Mouse (Mus musculus): ENCODE results near the gene Rad54l2. TPM values are rescaled to one million over a fixed set of nuclear protein-coding genes. Genes with fewer than 3 reads are reported as not detected.

Gene Rad54l2
- polyA plus RNA-seq, 1 experiment from 2014 or later, result 2.5 TPM

- no peaks in the 10 kb centered on the region for H3K9me3 ChIP-seq (ENCODE audit: low read length)
- WGBS, result 81% methylated on average over 1 of the region's 1 CpGs
- DNase-seq (ENCODE audit: low spot score) (no peak), ATAC-seq (no peak)
- H3K4me2 ChIP-seq (replicated peaks; ENCODE audit: low read depth, low read length), result no peak overlapping the region
- TF ChIP-seq CTCF (IDR thresholded peaks at IDR 0.05) (no peak), EP300 (IDR thresholded peaks at IDR 0.05) (no peak)
- H3K9ac ChIP-seq (replicated peaks; ENCODE audit: low read depth), result no peak overlapping the region
- no peak overlapping the region for H3K4me3 ChIP-seq (ENCODE audit: low read depth, low read length)
- no peak overlapping the region for H3K27ac ChIP-seq (ENCODE audit: low read length)
- H3K27me3 ChIP-seq (replicated peaks; ENCODE audit: insufficient read depth, low read length), result peaks cover 9% of the 10 kb centered on the region
- H3K36me3 ChIP-seq (ENCODE audit: insufficient read depth, low read length), result peaks cover 19% of the 10 kb centered on the region
- H3K4me1 ChIP-seq (ENCODE audit: insufficient read depth, low read depth, low read length), result 0 out of 2 replicates have a peak, but pooled peaks cover 5% of the 10 kb centered on the region
Observed at GRCm38 (mm10) chr9:106659935-106660334, 129.1 kb downstream of the Rad54l2 start.

DNA sequence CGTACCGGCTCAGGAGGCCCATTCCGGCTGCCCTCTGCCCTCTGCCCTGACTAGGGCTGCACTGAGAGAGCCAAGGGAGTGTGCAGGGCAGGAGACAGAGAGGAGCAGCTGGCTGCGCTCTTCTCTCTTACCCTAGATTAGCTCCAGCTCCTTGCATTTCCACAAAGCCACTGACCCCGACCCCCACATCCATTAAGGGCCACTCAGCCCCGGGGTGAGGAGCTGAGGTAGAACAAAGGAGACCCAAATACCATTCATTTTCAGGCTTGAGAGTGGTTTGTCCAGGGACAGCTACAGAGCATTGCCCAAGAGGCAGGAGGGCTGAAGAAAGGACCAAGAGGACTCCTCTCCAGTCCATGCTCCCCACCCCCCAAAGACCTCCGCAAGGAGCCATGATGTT, 129.6 kb downstream of the Rad54l2 start:
- 68% methylated on average over 7 of the region's 7 CpGs for WGBS
- no peak overlapping the region for H3K9ac ChIP-seq (replicated peaks; ENCODE audit: low read depth)
- no peak overlapping the region for H3K4me3 ChIP-seq (ENCODE audit: low read depth, low read length)
- H3K36me3 ChIP-seq (ENCODE audit: insufficient read depth, low read length), result peaks cover 19% of the 10 kb centered on the region
- H3K4me1 ChIP-seq (ENCODE audit: insufficient read depth, low read depth, low read length), result 0 out of 2 replicates have a peak, but pooled peaks cover 5% of the 10 kb centered on the region
- H3K4me2 ChIP-seq (replicated peaks; ENCODE audit: low read depth, low read length), result no peak overlapping the region
- H3K27ac ChIP-seq (ENCODE audit: low read length), result no peak overlapping the region
- H3K9me3 ChIP-seq (ENCODE audit: low read length), result no peaks in the 10 kb centered on the region
- ATAC-seq (no peak), DNase-seq (ENCODE audit: low spot score) (no peak)
- peaks cover 9% of the 10 kb centered on the region for H3K27me3 ChIP-seq (replicated peaks; ENCODE audit: insufficient read depth, low read length)
- TF ChIP-seq CTCF (IDR thresholded peaks at IDR 0.05) (no peak), EP300 (IDR thresholded peaks at IDR 0.05) (no peak)

GRCm38 (mm10) chr9:106657592-106657991, 131.4 kb downstream of the Rad54l2 start:
- DNase-seq (ENCODE audit: low spot score), result no peak
- no peak for TF ChIP-seq EP300 (IDR thresholded peaks at IDR 0.05)
- H3K4me3 ChIP-seq (ENCODE audit: low read depth, low read length), result no peak overlapping the region
- 0 out of 2 replicates have a peak, but pooled peaks cover 5% of the 10 kb centered on the region for H3K4me1 ChIP-seq (ENCODE audit: insufficient read depth, low read depth, low read length)
- no peak for ATAC-seq
- H3K36me3 ChIP-seq (ENCODE audit: insufficient read depth, low read length), result peaks cover 17% of the 10 kb centered on the region
- no peak overlapping the region for H3K27ac ChIP-seq (ENCODE audit: low read length)
- WGBS, result 35% methylated on average over 5 of the region's 5 CpGs
- no peaks in the 10 kb centered on the region for H3K9me3 ChIP-seq (ENCODE audit: low read length)
- no peak overlapping the region for H3K4me2 ChIP-seq (replicated peaks; ENCODE audit: low read depth, low read length)
- peaks cover 9% of the 10 kb centered on the region for H3K27me3 ChIP-seq (replicated peaks; ENCODE audit: insufficient read depth, low read length)
- no peak overlapping the region for H3K9ac ChIP-seq (replicated peaks; ENCODE audit: low read depth)

GRCm38 (mm10) chr9:106656820-106657219, 132.2 kb downstream of the Rad54l2 start:
- Histone ChIP-seq H3K27ac (ENCODE audit: low read length) (no peak overlapping the region), H3K36me3 (ENCODE audit: insufficient read depth, low read length) (peaks cover 13% of the 10 kb centered on the region), H3K9me3 (ENCODE audit: low read length) (no peaks in the 10 kb centered on the region), H3K4me1 (ENCODE audit: insufficient read depth, low read depth, low read length) (0 out of 2 replicates have a peak, but pooled peaks cover 5% of the 10 kb centered on the region), H3K9ac (replicated peaks; ENCODE audit: low read depth) (no peak overlapping the region), H3K27me3 (replicated peaks; ENCODE audit: insufficient read depth, low read length) (peaks cover 9% of the 10 kb centered on the region), H3K4me3 (ENCODE audit: low read depth, low read length) (no peak overlapping the region), H3K4me2 (replicated peaks; ENCODE audit: low read depth, low read length) (no peak overlapping the region)
- DNase-seq (ENCODE audit: low spot score), result no peak
- 45% methylated on average over 5 of the region's 5 CpGs for WGBS
- ATAC-seq, result no peak
- no peak for TF ChIP-seq EP300 (IDR thresholded peaks at IDR 0.05)
- no peak for TF ChIP-seq CTCF (IDR thresholded peaks at IDR 0.05)

DNA sequence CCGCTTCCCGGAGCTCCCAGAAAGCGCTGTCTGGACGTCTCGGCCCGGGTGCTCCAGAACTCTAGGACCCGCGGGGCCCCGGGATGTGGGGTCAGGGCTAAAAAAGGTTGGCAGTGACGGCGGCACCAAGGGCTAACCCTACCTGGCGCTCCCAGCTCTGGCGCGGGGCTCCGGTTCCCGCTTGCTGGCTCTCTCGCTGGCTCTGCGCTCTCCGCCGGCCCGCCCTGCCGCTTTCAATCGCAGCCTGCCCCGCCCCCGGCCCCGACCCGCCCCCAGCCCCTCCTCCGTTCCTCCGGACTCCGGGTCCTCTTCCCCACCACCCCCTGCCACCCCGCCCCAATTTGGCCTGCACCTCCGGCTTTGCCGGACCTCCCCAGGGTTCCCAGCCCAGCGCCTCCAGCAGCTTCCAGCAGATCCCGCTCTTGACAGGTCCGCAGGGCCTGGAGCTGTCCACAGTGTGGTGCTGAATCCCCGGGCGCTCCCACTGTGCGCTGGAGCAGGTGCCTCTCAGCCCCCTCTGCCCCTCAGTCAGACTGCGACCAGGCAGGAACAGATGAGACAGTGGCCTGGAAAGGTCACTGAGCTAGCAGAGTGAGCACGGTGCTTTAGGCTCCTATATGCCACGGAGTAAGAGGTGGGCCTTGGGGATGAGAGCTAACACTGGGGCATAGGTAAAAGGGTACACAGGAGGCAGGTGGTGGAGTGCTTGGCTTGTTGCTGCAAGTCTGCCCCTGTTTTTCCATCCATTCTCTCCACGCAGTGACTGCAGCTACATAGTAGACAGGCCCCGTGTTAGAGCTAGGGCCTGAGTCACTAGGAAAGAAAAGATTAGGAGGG, 132.9 kb downstream of the Rad54l2 start, which contains the start of gene Grm2:
Gene Grm2, minus strand, starts transcription at position 199 of the 837 bp plus-strand sequence.
- Histone ChIP-seq H3K36me3 (ENCODE audit: insufficient read depth, low read length) (peaks cover 8% of the 10 kb centered on the region), H3K27me3 (replicated peaks; ENCODE audit: insufficient read depth, low read length) (peaks cover 9% of the 10 kb centered on the region), H3K4me3 (ENCODE audit: low read depth, low read length) (no peak within 1 kb of the TSS; the same call in 1 of the 2 replicates), H3K4me1 (ENCODE audit: insufficient read depth, low read depth, low read length) (0 out of 2 replicates have a peak, but pooled peaks cover 5% of the 10 kb centered on the region), H3K4me2 (replicated peaks; ENCODE audit: low read depth, low read length) (peak within 1 kb of the TSS; percentile 41), H3K27ac (ENCODE audit: low read length) (no peak within 1 kb of the TSS), H3K9me3 (ENCODE audit: low read length) (no peaks in the 10 kb centered on the region), H3K9ac (replicated peaks; ENCODE audit: low read depth) (no peak within 1 kb of the TSS)
- WGBS, result 2% methylated on average over 32 of the region's 44 CpGs
- DNase-seq (ENCODE audit: low spot score) (peak; percentile 77), ATAC-seq (peak; percentile 77)
- no peak for TF ChIP-seq EP300 (IDR thresholded peaks at IDR 0.05)
- TF ChIP-seq CTCF (IDR thresholded peaks at IDR 0.05), result no peak

DNA sequence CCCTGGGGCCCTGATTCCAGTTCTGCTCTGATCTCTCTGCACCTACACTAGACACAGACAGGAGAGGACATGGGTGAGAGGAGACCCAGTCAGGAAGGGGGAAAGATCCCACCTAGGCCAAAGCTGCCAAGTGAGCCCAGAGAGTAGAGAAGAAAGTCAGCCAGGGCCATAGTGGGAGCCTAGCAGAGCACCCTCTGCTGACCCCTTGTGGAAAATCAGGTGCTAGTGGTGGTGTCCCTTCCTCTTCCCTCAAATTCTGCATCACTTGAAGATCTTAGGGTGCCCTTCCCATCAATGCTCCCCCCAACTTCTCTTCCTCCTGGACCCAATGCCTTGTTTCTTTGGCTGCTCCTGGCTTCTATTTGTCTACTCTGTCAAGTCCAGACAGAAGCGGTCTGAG, 136.3 kb downstream of the Rad54l2 start:
- no peak overlapping the region for H3K9ac ChIP-seq (replicated peaks; ENCODE audit: low read depth)
- DNase-seq (ENCODE audit: low spot score) (no peak), ATAC-seq (no peak)
- 0 out of 2 replicates have a peak, but pooled peaks cover 5% of the 10 kb centered on the region for H3K4me1 ChIP-seq (ENCODE audit: insufficient read depth, low read depth, low read length)
- no peak overlapping the region for H3K4me3 ChIP-seq (ENCODE audit: low read depth, low read length)
- no peaks in the 10 kb centered on the region for H3K9me3 ChIP-seq (ENCODE audit: low read length)
- H3K4me2 ChIP-seq (replicated peaks; ENCODE audit: low read depth, low read length), result no peak overlapping the region
- WGBS, result 62% methylated on average over 1 of the region's 1 CpGs
- no peaks in the 10 kb centered on the region for H3K36me3 ChIP-seq (ENCODE audit: insufficient read depth, low read length)
- peak; percentile 47 for TF ChIP-seq CTCF (IDR thresholded peaks at IDR 0.05)
- no peak for TF ChIP-seq EP300 (IDR thresholded peaks at IDR 0.05)
- peaks cover 9% of the 10 kb centered on the region for H3K27me3 ChIP-seq (replicated peaks; ENCODE audit: insufficient read depth, low read length)
- no peak overlapping the region for H3K27ac ChIP-seq (ENCODE audit: low read length)

Measured in lung, postnatal 0 days (tissue).